Mouse (Mus musculus) liver, adult 2 months (tissue): Measurements from ENCODE around the gene Irf2bp2.

Experiments
- CTCF ChIP-seq: fragments of 200-500 bp; IDR thresholded peaks from 2 replicates; pipeline ENCODE4 v1.5.1; 2011; ENCODE audit warnings: low read depth, low read length, control low read depth
- POLR2A ChIP-seq: fragments of 200-500 bp; IDR thresholded peaks from 2 replicates; pipeline ENCODE4 v1.6.1; 2011; ENCODE audit warnings: low read length, control low read depth; ENCODE audit not compliant: insufficient read depth; ENCODE audit errors: extremely low read depth

DNA sequence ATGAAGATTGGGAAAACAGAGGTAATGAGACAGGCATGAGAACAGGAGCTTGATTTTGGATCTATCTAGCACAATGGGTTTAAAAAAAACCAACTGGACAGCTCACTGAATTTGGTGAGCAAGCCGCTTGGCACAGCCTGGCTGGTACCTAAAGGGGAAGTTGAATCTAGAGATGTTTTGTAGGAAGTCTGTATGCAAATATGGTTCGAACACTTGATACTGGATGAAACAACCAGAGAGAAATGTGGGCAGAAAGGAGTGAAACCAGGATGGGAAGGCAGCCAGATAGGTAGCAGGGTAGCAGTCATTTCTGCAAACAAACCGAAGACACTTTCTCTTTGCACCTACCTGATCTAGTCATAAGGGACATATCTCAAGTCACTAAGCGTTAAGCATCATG lies 13.0 kb downstream of the Irf2bp2 start:
- TF ChIP-seq CTCF: no peak
- TF ChIP-seq POLR2A: no peak
